Mouse (Mus musculus): Measurements from ENCODE around the gene Pef1.

DNA sequence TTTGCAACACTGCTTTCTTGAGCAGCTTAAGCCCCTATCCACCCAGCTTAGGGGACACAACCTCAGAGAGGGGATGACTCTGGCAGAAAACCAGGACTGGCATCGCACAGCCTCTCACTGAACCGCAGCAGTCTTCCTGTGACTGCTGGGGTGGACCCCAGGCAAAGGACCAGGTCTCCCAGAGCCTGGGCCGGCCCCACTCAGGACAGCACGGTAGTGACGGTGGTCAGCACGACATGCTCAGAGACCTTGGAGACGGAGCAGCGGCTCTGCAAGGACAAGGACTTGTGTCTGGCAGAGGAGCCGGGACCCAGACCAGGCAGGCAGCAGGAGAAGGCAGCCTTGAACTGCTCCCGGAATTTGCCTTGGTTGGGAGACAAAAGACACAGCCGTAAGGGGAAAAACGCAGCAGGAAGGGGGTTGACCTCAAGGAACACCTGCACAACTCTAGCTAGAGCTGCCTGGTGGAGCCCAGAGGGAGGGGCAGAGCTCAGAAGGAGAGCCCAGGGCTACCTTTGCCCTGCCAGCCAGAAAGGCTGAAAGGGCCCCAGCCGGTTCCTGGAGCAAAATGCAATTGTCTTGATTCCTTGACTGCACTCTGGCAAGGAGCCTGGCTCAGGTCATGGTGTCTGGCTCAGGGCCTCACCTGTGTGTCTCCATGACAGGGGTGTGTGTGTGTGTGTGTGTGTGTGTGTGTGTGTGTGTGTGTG lies 28.4 kb downstream of the Pef1 start:
- TF ChIP-seq MYOD1 (IDR thresholded peaks at IDR 0.05; ENCODE audit: control insufficient read depth in 1 of 3, insufficient read length in 2 of 3, low read depth in 2 of 3) (no peak), POLR2A (IDR thresholded peaks at IDR 0.05; ENCODE audit: insufficient read length, low read depth) (no peak)

Data from myocyte (in vitro differentiated cells).